Mouse (Mus musculus): ENCODE measurements around the gene Cnnm2. TPM values are rescaled to one million over a fixed set of nuclear protein-coding genes. Genes with fewer than 3 reads are reported as not detected.

Gene Cnnm2
- polyA plus RNA-seq, 1 experiment, result 8.1 TPM

DNA sequence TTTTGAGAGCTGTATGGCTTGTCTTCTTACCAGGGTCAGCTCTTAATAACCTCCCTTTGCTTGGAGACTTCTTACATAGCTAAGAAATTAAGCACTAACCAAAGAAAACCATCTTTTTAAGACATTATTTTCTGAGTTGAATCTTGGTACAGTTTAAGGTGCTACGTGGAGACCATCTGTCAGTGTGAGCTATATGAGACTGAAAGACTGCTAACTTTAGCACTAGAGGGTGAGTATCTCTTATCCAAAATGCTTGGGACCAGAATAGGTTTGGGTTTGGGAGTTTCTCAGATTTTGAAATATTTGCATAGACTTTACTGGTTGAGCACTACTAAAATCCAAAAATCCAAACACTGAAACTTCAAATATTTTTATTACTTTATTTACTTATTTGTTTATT is 28.4 kb downstream of the Cnnm2 start:
- H3K4me3 ChIP-seq, result no peak overlapping the region
- no peaks in the 10 kb centered on the region for H3K79me2 ChIP-seq (ENCODE audit: control insufficient read depth, insufficient read depth)
- no peaks in the 10 kb centered on the region for H3K36me3 ChIP-seq (ENCODE audit: control insufficient read depth, insufficient read depth)
- H3K27me3 ChIP-seq (ENCODE audit: control insufficient read depth, insufficient read depth, insufficient read length), result no peaks in the 10 kb centered on the region
- no peak overlapping the region for H3ac ChIP-seq (ENCODE audit: control insufficient read depth, insufficient read length)
- TF ChIP-seq CEBPB (IDR thresholded peaks at IDR 0.05; ENCODE audit: insufficient read depth, poor library complexity, severe bottlenecking), result no peak
- TF ChIP-seq E2F4 (IDR thresholded peaks at IDR 0.05; ENCODE audit: insufficient read depth), result no peak
- TF ChIP-seq REST (IDR thresholded peaks at IDR 0.05; ENCODE audit: insufficient read depth, insufficient read length), result no peak
- H3K4me2 ChIP-seq (ENCODE audit: low read depth), result no peak overlapping the region

DNA sequence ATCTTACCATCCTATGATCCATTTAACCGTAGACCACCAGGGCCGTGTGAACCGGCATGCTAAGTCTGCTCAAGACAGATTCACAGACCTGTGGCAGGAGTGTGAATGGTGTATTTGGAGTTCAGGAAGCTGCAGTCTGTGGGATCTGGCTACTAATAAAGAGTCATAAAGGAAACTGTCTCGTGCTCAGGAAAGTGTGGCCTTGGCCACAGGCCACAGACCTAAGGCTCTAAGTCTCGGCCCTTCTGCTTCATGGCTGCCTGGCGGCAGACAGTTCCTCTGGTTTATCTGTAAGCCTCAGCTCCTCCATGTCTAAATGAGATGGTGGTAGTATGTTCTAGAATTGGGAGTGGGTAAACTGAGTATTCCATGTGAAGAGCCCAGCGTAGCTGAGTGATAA is 30.0 kb downstream of the Cnnm2 start:
- TF ChIP-seq MYOG (IDR thresholded peaks at IDR 0.05; ENCODE audit: control insufficient read depth in 1 of 3, insufficient read depth in 1 of 3, insufficient read length in 2 of 3, low read depth in 2 of 3), result no peak
- TF ChIP-seq MAX (IDR thresholded peaks at IDR 0.05; ENCODE audit: low read depth), result no peak
- TF ChIP-seq REST (IDR thresholded peaks at IDR 0.05; ENCODE audit: insufficient read depth, insufficient read length), result no peak
- TF ChIP-seq USF1 (IDR thresholded peaks at IDR 0.05; ENCODE audit: low read depth), result no peak
- TF ChIP-seq SRF (IDR thresholded peaks at IDR 0.05; ENCODE audit: control insufficient read depth, insufficient read length, low read depth), result no peak
- no peak for TF ChIP-seq TCF12 (IDR thresholded peaks at IDR 0.05; ENCODE audit: insufficient read depth, poor library complexity, severe bottlenecking)
- no peak for TF ChIP-seq POLR2A (IDR thresholded peaks at IDR 0.05; ENCODE audit: insufficient read length, low read depth)
- no peak for TF ChIP-seq CEBPB (IDR thresholded peaks at IDR 0.05; ENCODE audit: insufficient read depth, poor library complexity, severe bottlenecking)
- TF ChIP-seq TCF3 (IDR thresholded peaks at IDR 0.05; ENCODE audit: insufficient read length, low read depth), result no peak
- TF ChIP-seq E2F4 (IDR thresholded peaks at IDR 0.05; ENCODE audit: insufficient read depth), result no peak
- no peak for TF ChIP-seq MYOD1 (IDR thresholded peaks at IDR 0.05; ENCODE audit: control insufficient read depth in 1 of 3, insufficient read length in 2 of 3, low read depth in 2 of 3)
- TF ChIP-seq POLR2AphosphoS2 (IDR thresholded peaks at IDR 0.05; ENCODE audit: insufficient read length, low read depth), result no peak
- Histone ChIP-seq H3K4me3 (no peak overlapping the region), H3K79me2 (ENCODE audit: control insufficient read depth, insufficient read depth) (no peaks in the 10 kb centered on the region), H3K4me2 (ENCODE audit: low read depth) (no peak overlapping the region), H3ac (ENCODE audit: control insufficient read depth, insufficient read length) (no peak overlapping the region), H3K27me3 (ENCODE audit: control insufficient read depth, insufficient read depth, insufficient read length) (no peaks in the 10 kb centered on the region), H3K36me3 (ENCODE audit: control insufficient read depth, insufficient read depth) (no peaks in the 10 kb centered on the region)

DNA sequence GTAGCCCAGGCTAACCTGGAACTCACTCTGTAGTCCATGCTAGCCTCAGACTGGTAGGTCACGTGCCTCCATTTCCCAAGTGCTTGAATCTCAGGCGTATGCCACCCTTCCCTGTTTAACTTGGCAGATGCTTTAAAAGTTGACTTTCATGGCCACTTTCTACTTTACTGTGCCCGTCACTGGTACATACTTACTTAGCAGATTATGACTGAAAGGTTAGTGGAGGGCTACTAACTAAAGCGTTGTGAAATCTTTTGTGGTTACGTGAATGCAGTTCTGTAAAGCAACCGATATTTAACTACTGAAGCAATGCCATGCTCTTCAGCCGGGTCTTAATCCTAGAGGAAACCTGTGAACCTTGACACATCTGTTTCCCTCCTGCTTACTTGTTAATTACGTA is 30.5 kb downstream of the Cnnm2 start:
- TF ChIP-seq MYOD1 (IDR thresholded peaks at IDR 0.05; ENCODE audit: control insufficient read depth in 1 of 3, insufficient read length in 2 of 3, low read depth in 2 of 3) (no peak), SRF (IDR thresholded peaks at IDR 0.05; ENCODE audit: control insufficient read depth, insufficient read length, low read depth) (no peak), E2F4 (IDR thresholded peaks at IDR 0.05; ENCODE audit: insufficient read depth) (no peak), REST (IDR thresholded peaks at IDR 0.05; ENCODE audit: insufficient read depth, insufficient read length) (no peak), MAX (IDR thresholded peaks at IDR 0.05; ENCODE audit: low read depth) (no peak), MYOG (IDR thresholded peaks at IDR 0.05; ENCODE audit: control insufficient read depth in 1 of 3, insufficient read depth in 1 of 3, insufficient read length in 2 of 3, low read depth in 2 of 3) (no peak), TCF12 (IDR thresholded peaks at IDR 0.05; ENCODE audit: insufficient read depth, poor library complexity, severe bottlenecking) (no peak), POLR2AphosphoS2 (IDR thresholded peaks at IDR 0.05; ENCODE audit: insufficient read length, low read depth) (no peak), TCF3 (IDR thresholded peaks at IDR 0.05; ENCODE audit: insufficient read length, low read depth) (no peak), CEBPB (IDR thresholded peaks at IDR 0.05; ENCODE audit: insufficient read depth, poor library complexity, severe bottlenecking) (no peak), POLR2A (IDR thresholded peaks at IDR 0.05; ENCODE audit: insufficient read length, low read depth) (no peak), USF1 (IDR thresholded peaks at IDR 0.05; ENCODE audit: low read depth) (no peak)
- Histone ChIP-seq H3K4me3 (no peak overlapping the region), H3K36me3 (ENCODE audit: control insufficient read depth, insufficient read depth) (no peaks in the 10 kb centered on the region), H3ac (ENCODE audit: control insufficient read depth, insufficient read length) (no peak overlapping the region), H3K4me2 (ENCODE audit: low read depth) (no peak overlapping the region), H3K27me3 (ENCODE audit: control insufficient read depth, insufficient read depth, insufficient read length) (no peaks in the 10 kb centered on the region), H3K79me2 (ENCODE audit: control insufficient read depth, insufficient read depth) (no peaks in the 10 kb centered on the region)

DNA sequence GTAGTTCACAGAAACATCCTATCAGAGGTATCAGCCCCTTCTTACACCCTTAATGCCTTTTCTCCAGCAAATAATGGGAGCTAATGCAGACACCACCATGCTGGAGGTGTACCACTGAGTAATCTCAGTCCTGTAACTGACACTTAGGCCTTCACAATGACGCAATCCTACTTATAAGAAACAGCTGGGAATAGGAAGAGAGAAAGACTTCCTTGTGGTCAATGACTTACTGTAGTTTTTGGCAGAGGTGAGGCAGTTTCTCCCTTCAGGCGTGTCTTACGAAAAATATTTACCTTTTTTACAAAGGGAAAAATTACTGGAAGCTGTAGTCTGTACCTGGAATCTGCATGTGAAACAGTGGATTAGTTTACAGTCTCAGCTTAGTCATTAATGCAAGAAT is 31.1 kb downstream of the Cnnm2 start:
- no peak overlapping the region for H3ac ChIP-seq (ENCODE audit: control insufficient read depth, insufficient read length)
- no peaks in the 10 kb centered on the region for H3K79me2 ChIP-seq (ENCODE audit: control insufficient read depth, insufficient read depth)
- no peak for TF ChIP-seq POLR2A (IDR thresholded peaks at IDR 0.05; ENCODE audit: insufficient read length, low read depth)
- no peak for TF ChIP-seq TCF12 (IDR thresholded peaks at IDR 0.05; ENCODE audit: insufficient read depth, poor library complexity, severe bottlenecking)
- peak; percentile 95 for TF ChIP-seq CEBPB (IDR thresholded peaks at IDR 0.05; ENCODE audit: insufficient read depth, poor library complexity, severe bottlenecking)
- no peak for TF ChIP-seq TCF3 (IDR thresholded peaks at IDR 0.05; ENCODE audit: insufficient read length, low read depth)
- TF ChIP-seq MYOD1 (IDR thresholded peaks at IDR 0.05; ENCODE audit: control insufficient read depth in 1 of 3, insufficient read length in 2 of 3, low read depth in 2 of 3), result no peak
- no peak overlapping the region for H3K4me3 ChIP-seq
- no peaks in the 10 kb centered on the region for H3K36me3 ChIP-seq (ENCODE audit: control insufficient read depth, insufficient read depth)
- H3K27me3 ChIP-seq (ENCODE audit: control insufficient read depth, insufficient read depth, insufficient read length), result no peaks in the 10 kb centered on the region
- H3K4me2 ChIP-seq (ENCODE audit: low read depth), result peak overlapping the region; percentile 43

DNA sequence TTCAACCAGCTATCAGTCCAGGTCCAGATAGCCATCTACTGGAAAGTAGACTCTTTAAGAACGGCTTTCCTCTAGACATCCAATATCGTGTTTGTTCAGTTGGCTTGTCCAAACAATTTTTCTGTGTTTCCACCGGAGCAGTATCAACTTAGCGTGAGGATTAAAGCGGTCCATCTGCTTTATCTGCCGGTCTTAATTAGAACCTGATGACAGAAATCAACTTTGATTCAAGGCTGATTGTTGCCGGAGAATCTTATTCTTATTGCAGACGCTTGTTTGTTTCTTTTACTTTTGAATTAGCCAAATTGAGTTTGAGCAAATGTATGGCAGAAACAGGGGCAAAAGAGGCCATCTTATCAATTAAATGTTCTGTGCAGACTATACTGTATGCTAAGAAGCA is 32.8 kb downstream of the Cnnm2 start:
- Histone ChIP-seq H3K4me3 (no peak overlapping the region), H3K36me3 (ENCODE audit: control insufficient read depth, insufficient read depth) (no peaks in the 10 kb centered on the region), H3ac (ENCODE audit: control insufficient read depth, insufficient read length) (no peak overlapping the region), H3K4me2 (ENCODE audit: low read depth) (no peak overlapping the region), H3K79me2 (ENCODE audit: control insufficient read depth, insufficient read depth) (no peaks in the 10 kb centered on the region), H3K27me3 (ENCODE audit: control insufficient read depth, insufficient read depth, insufficient read length) (no peaks in the 10 kb centered on the region)
- TF ChIP-seq E2F4 (IDR thresholded peaks at IDR 0.05; ENCODE audit: insufficient read depth) (no peak), MYOG (IDR thresholded peaks at IDR 0.05; ENCODE audit: control insufficient read depth in 1 of 3, insufficient read depth in 1 of 3, insufficient read length in 2 of 3, low read depth in 2 of 3) (no peak), SRF (IDR thresholded peaks at IDR 0.05; ENCODE audit: control insufficient read depth, insufficient read length, low read depth) (no peak), USF1 (IDR thresholded peaks at IDR 0.05; ENCODE audit: low read depth) (no peak), TCF12 (IDR thresholded peaks at IDR 0.05; ENCODE audit: insufficient read depth, poor library complexity, severe bottlenecking) (no peak), CEBPB (IDR thresholded peaks at IDR 0.05; ENCODE audit: insufficient read depth, poor library complexity, severe bottlenecking) (no peak), POLR2A (IDR thresholded peaks at IDR 0.05; ENCODE audit: insufficient read length, low read depth) (no peak), REST (IDR thresholded peaks at IDR 0.05; ENCODE audit: insufficient read depth, insufficient read length) (no peak), TCF3 (IDR thresholded peaks at IDR 0.05; ENCODE audit: insufficient read length, low read depth) (no peak), POLR2AphosphoS2 (IDR thresholded peaks at IDR 0.05; ENCODE audit: insufficient read length, low read depth) (no peak), MYOD1 (IDR thresholded peaks at IDR 0.05; ENCODE audit: control insufficient read depth in 1 of 3, insufficient read length in 2 of 3, low read depth in 2 of 3) (no peak), MAX (IDR thresholded peaks at IDR 0.05; ENCODE audit: low read depth) (no peak)
